Mouse (Mus musculus) adrenal gland, postnatal 0 days (tissue): Measurements from ENCODE around the gene Mynn. TPM values are rescaled to one million over a fixed set of nuclear protein-coding genes. Genes with fewer than 3 reads are reported as not detected.

Experiments
- polyA plus RNA-seq: library from polyadenylated mRNA; unstranded; fragments of >200 nt; fragmentation: Nextera tagmentation; extraction: Ambion mirVana; gene quantifications from 2 replicates; pipeline ENCODE4 v1.2.1, GENCODE M21; 2015

The Mynn gene
- 15.3 and 20.3 TPM in 2 replicates for polyA plus RNA-seq

GRCm38 (mm10) chr3:30602065-30602739 is at the start of gene Mynn:
Mynn (plus strand) TSS chr3:30602065.

GRCm38 (mm10) chr3:30599711-30600545 is 1.9 kb upstream of the Mynn start, which contains the start of gene Actrt3:
Actrt3 (minus strand) TSS chr3:30599939.

GRCm38 (mm10) chr3:30644207-30644606 is 42.3 kb downstream of the Mynn start, which contains the start of gene Lrriq4:
Lrriq4 (plus strand) TSS chr3:30644507.

GRCm38 (mm10) chr3:30647440-30648090 is 45.7 kb downstream of the Mynn start, which contains the start of gene Lrrc34:
Lrrc34 (minus strand) TSS chr3:30647869.

Other genes with a start within 250 kb of the Mynn start
- gene Mecom, start 54.1 kb upstream of the Mynn start, polyA plus RNA-seq, result 9.6 and 12.1 TPM in 2 replicates
- gene Actrt3, start 2.1 kb upstream of the Mynn start, polyA plus RNA-seq, result not detected in 2 replicates
- 0.35 TPM in 1 of 2 replicates, not detected in the other for gene Lrriq4, start 42.4 kb downstream of the Mynn start, polyA plus RNA-seq
- gene Lrrc34, start 45.8 kb downstream of the Mynn start, polyA plus RNA-seq, result 0.81 and 2.4 TPM in 2 replicates
- 0.26 and 0.28 TPM in 2 replicates for gene Lrrc31, start 97.8 kb downstream of the Mynn start, polyA plus RNA-seq
- gene Samd7, start 144.2 kb downstream of the Mynn start, polyA plus RNA-seq, result not detected in 2 replicates
- gene Sec62, start 190.8 kb downstream of the Mynn start, polyA plus RNA-seq, result 112 and 151 TPM in 2 replicates